Mouse (Mus musculus) hindbrain, embryonic 13.5 days (tissue): ENCODE measurements around the gene Rp9. TPM values are rescaled to one million over a fixed set of nuclear protein-coding genes. Genes with fewer than 3 reads are reported as not detected.

ENCODE experiments used
- ATAC-seq: fragments of 200-750 bp; cut with Nextera tagmentation; 2 replicates; pipeline ENCODE4 v1.8.0; 2017; ENCODE audit warnings: moderate TSS enrichment; ENCODE audit not compliant: low FRiP score
- H3K27ac ChIP-seq: fragments of 300-500 bp; sonication (generic); 2 replicates; pipeline ENCODE4 v1.5.1; 2015; ENCODE audit warnings: inconsistent platforms, mild to moderate bottlenecking, moderate library complexity
- H3K27me3 ChIP-seq: fragments of 300-500 bp; sonication (generic); 2 replicates; pipeline ENCODE4 v1.6.1; 2015; ENCODE audit warnings: mild to moderate bottlenecking, inconsistent platforms
- H3K36me3 ChIP-seq: fragments of 300-500 bp; sonication (generic); 2 replicates; pipeline ENCODE4 v1.6.1; 2015; ENCODE audit warnings: mild to moderate bottlenecking, inconsistent platforms
- H3K4me1 ChIP-seq: fragments of 300-500 bp; sonication (generic); replicated peaks from 2 replicates; pipeline ENCODE4 v1.6.1; 2015; ENCODE audit warnings: inconsistent platforms
- H3K4me2 ChIP-seq: fragments of 300-500 bp; sonication (generic); 2 replicates; pipeline ENCODE4 v1.6.1; 2015; ENCODE audit warnings: inconsistent platforms, mild to moderate bottlenecking, moderate library complexity
- H3K4me3 ChIP-seq: fragments of 300-500 bp; sonication (generic); 2 replicates; pipeline ENCODE4 v1.5.1; 2015; ENCODE audit warnings: mild to moderate bottlenecking, inconsistent platforms
- H3K9ac ChIP-seq: fragments of 300-500 bp; sonication (generic); 2 replicates; pipeline ENCODE4 v1.6.1; 2015; ENCODE audit warnings: mild to moderate bottlenecking, inconsistent platforms
- H3K9me3 ChIP-seq: fragments of 300-500 bp; sonication (generic); 2 replicates; pipeline ENCODE4 v1.6.1; 2016; ENCODE audit warnings: inconsistent platforms
- WGBS: fragments of 180-500 bp; shearing (Covaris S2); methylation state at CpG from one replicate; pipeline ENCODE4 v1.1.7; 2015; 5-methylcytosine and 5-hydroxymethylcytosine counted together
- polyA plus RNA-seq: library from polyadenylated mRNA; unstranded; fragments of >200 nt; fragmentation: Nextera tagmentation; extraction: Ambion mirVana; gene quantifications from 2 replicates; pipeline ENCODE4 v1.2.1, GENCODE M21; 2015

Rp9 gene
- polyA plus RNA-seq, 1 experiment from 2014 or later, result 59.2 TPM

- Histone ChIP-seq H3K36me3 (peaks cover 5% of the 10 kb centered on the region), H3K9me3 (no peaks in the 10 kb centered on the region), H3K4me1 (no peaks in the 10 kb centered on the region; the same call in 1 of the 2 replicates), H3K4me3 (no peak overlapping the region), H3K4me2 (no peak overlapping the region), H3K27me3 (no peaks in the 10 kb centered on the region), H3K27ac (no peak overlapping the region), H3K9ac (no peak overlapping the region)
- 81% methylated on average over 14 of the region's 14 CpGs for WGBS
- ATAC-seq, result no peak
Measured at GRCm38 (mm10) chr9:22428666-22429410, 40.7 kb downstream of the Rp9 start.

- no peak overlapping the region for H3K4me2 ChIP-seq
- no peaks in the 10 kb centered on the region for H3K27me3 ChIP-seq
- H3K36me3 ChIP-seq, result peaks cover 5% of the 10 kb centered on the region
- H3K27ac ChIP-seq, result no peak overlapping the region
- H3K9ac ChIP-seq, result no peak overlapping the region
- no peak overlapping the region for H3K4me3 ChIP-seq
- H3K9me3 ChIP-seq, result no peaks in the 10 kb centered on the region
- 34% methylated on average over 2 of the region's 4 CpGs for WGBS
- ATAC-seq, result no peak
- H3K4me1 ChIP-seq, result no peaks in the 10 kb centered on the region; the same call in 1 of the 2 replicates
Measured at GRCm38 (mm10) chr9:22428028-22428665, 41.4 kb downstream of the Rp9 start.

GRCm38 (mm10) chr9:22424719-22425118 is 44.8 kb downstream of the Rp9 start:
- Histone ChIP-seq H3K27ac (no peak overlapping the region), H3K9me3 (no peaks in the 10 kb centered on the region), H3K4me1 (no peaks in the 10 kb centered on the region; the same call in 1 of the 2 replicates), H3K4me3 (no peak overlapping the region), H3K27me3 (no peaks in the 10 kb centered on the region), H3K36me3 (no peaks in the 10 kb centered on the region; the same call in 1 of the 2 replicates), H3K4me2 (no peak overlapping the region), H3K9ac (no peak overlapping the region)
- WGBS, result 95% methylated on average over 4 of the region's 4 CpGs
- no peak for ATAC-seq

GRCm38 (mm10) chr9:22424196-22424595 is 45.3 kb downstream of the Rp9 start:
- WGBS, result 83% methylated on average over 10 of the region's 10 CpGs
- H3K4me2 ChIP-seq, result no peak overlapping the region
- H3K9me3 ChIP-seq, result no peaks in the 10 kb centered on the region
- H3K4me1 ChIP-seq, result no peaks in the 10 kb centered on the region
- H3K27ac ChIP-seq, result no peak overlapping the region
- H3K9ac ChIP-seq, result no peak overlapping the region
- no peak overlapping the region for H3K4me3 ChIP-seq
- no peak for ATAC-seq
- H3K27me3 ChIP-seq, result no peaks in the 10 kb centered on the region
- no peaks in the 10 kb centered on the region; the same call in 1 of the 2 replicates for H3K36me3 ChIP-seq

GRCm38 (mm10) chr9:22423507-22423906 is 46.0 kb downstream of the Rp9 start:
- ATAC-seq, result no peak
- 88% methylated on average over 1 of the region's 1 CpGs for WGBS
- H3K4me2 ChIP-seq, result no peak overlapping the region

GRCm38 (mm10) chr9:22422559-22422958 is 47.0 kb downstream of the Rp9 start:
- Histone ChIP-seq H3K27ac (no peak overlapping the region), H3K4me2 (no peak overlapping the region), H3K9ac (no peak overlapping the region), H3K36me3 (no peaks in the 10 kb centered on the region; the same call in 1 of the 2 replicates), H3K4me1 (no peaks in the 10 kb centered on the region), H3K4me3 (no peak overlapping the region), H3K27me3 (no peaks in the 10 kb centered on the region), H3K9me3 (no peaks in the 10 kb centered on the region)
- 69% methylated on average over 1 of the region's 1 CpGs for WGBS
- no peak for ATAC-seq

More at GRCm38 (mm10) chr9:22423507-22423906, 46.0 kb downstream of the Rp9 start:
- no peak overlapping the region for H3K9ac ChIP-seq
- no peaks in the 10 kb centered on the region for H3K27me3 ChIP-seq
- no peaks in the 10 kb centered on the region; the same call in 1 of the 2 replicates for H3K36me3 ChIP-seq
- no peak overlapping the region for H3K27ac ChIP-seq
- no peak overlapping the region for H3K4me3 ChIP-seq
- no peaks in the 10 kb centered on the region for H3K4me1 ChIP-seq
- H3K9me3 ChIP-seq, result no peaks in the 10 kb centered on the region

GRCm38 (mm10) chr9:22420491-22420890 is 49.1 kb downstream of the Rp9 start:
- Histone ChIP-seq H3K9ac (no peak overlapping the region), H3K27ac (no peak overlapping the region), H3K4me2 (no peak overlapping the region), H3K4me1 (no peaks in the 10 kb centered on the region), H3K4me3 (no peak overlapping the region), H3K36me3 (no peaks in the 10 kb centered on the region), H3K9me3 (no peaks in the 10 kb centered on the region), H3K27me3 (no peaks in the 10 kb centered on the region)
- ATAC-seq, result no peak
- WGBS, result 22% methylated on average over 7 of the region's 7 CpGs

- 86% methylated on average over 3 of the region's 3 CpGs for WGBS
- no peak for ATAC-seq
- H3K9me3 ChIP-seq, result no peaks in the 10 kb centered on the region
Measured at GRCm38 (mm10) chr9:22419877-22420276, 49.7 kb downstream of the Rp9 start.

GRCm38 (mm10) chr9:22417547-22417946 is 52.0 kb downstream of the Rp9 start:
- Histone ChIP-seq H3K27ac (no peak overlapping the region), H3K4me3 (no peak overlapping the region)
- WGBS, result 52% methylated on average over 6 of the region's 6 CpGs

More at GRCm38 (mm10) chr9:22419877-22420276, 49.7 kb downstream of the Rp9 start:
- Histone ChIP-seq H3K4me3 (no peak overlapping the region), H3K9ac (no peak overlapping the region), H3K4me2 (no peak overlapping the region), H3K27ac (no peak overlapping the region), H3K4me1 (no peaks in the 10 kb centered on the region), H3K27me3 (no peaks in the 10 kb centered on the region), H3K36me3 (no peaks in the 10 kb centered on the region)

GRCm38 (mm10) chr9:22416187-22416586 is 53.4 kb downstream of the Rp9 start:
- Histone ChIP-seq H3K9me3 (no peaks in the 10 kb centered on the region), H3K4me1 (no peaks in the 10 kb centered on the region), H3K9ac (no peak overlapping the region), H3K4me2 (no peak overlapping the region), H3K27ac (no peak overlapping the region), H3K4me3 (no peak overlapping the region), H3K27me3 (no peaks in the 10 kb centered on the region), H3K36me3 (no peaks in the 10 kb centered on the region)
- ATAC-seq, result no peak
- 91% methylated on average over 3 of the region's 3 CpGs for WGBS

More at GRCm38 (mm10) chr9:22417547-22417946, 52.0 kb downstream of the Rp9 start:
- no peak for ATAC-seq
- Histone ChIP-seq H3K36me3 (no peaks in the 10 kb centered on the region), H3K9ac (no peak overlapping the region), H3K9me3 (no peaks in the 10 kb centered on the region), H3K4me2 (no peak overlapping the region), H3K4me1 (no peaks in the 10 kb centered on the region), H3K27me3 (no peaks in the 10 kb centered on the region)

- Histone ChIP-seq H3K9ac (peak within 1 kb of the TSS; percentile 79), H3K27me3 (no peaks in the 10 kb centered on the region), H3K4me3 (peak within 1 kb of the TSS; percentile 57), H3K9me3 (no peaks in the 10 kb centered on the region), H3K36me3 (no peaks in the 10 kb centered on the region), H3K27ac (peak within 1 kb of the TSS; percentile 79), H3K4me1 (no peaks in the 10 kb centered on the region), H3K4me2 (peak within 1 kb of the TSS; percentile 57)
- under 1% methylated on average over 43 of the region's 43 CpGs for WGBS
- ATAC-seq, result peak; percentile 99
Measured at GRCm38 (mm10) chr9:22411002-22411857, 58.3 kb downstream of the Rp9 start, which contains the start of gene 9530077C05Rik. Gene 9530077C05Rik (plus strand): TSS chr9:22411513.

- no peak for ATAC-seq
- Histone ChIP-seq H3K36me3 (no peaks in the 10 kb centered on the region), H3K4me3 (no peak overlapping the region), H3K4me2 (no peak overlapping the region), H3K9me3 (no peaks in the 10 kb centered on the region), H3K4me1 (no peaks in the 10 kb centered on the region), H3K9ac (no peak overlapping the region), H3K27me3 (no peaks in the 10 kb centered on the region), H3K27ac (no peak overlapping the region)
- 83% methylated on average over 7 of the region's 7 CpGs for WGBS
Measured at GRCm38 (mm10) chr9:22409501-22409900, 60.0 kb downstream of the Rp9 start.
